Mouse (Mus musculus): ENCODE data around the gene A1bg. TPM values are rescaled to one million over a fixed set of nuclear protein-coding genes. Genes with fewer than 3 reads are reported as not detected.

Gene A1bg
- polyA plus RNA-seq, 1 experiment = not detected

DNA sequence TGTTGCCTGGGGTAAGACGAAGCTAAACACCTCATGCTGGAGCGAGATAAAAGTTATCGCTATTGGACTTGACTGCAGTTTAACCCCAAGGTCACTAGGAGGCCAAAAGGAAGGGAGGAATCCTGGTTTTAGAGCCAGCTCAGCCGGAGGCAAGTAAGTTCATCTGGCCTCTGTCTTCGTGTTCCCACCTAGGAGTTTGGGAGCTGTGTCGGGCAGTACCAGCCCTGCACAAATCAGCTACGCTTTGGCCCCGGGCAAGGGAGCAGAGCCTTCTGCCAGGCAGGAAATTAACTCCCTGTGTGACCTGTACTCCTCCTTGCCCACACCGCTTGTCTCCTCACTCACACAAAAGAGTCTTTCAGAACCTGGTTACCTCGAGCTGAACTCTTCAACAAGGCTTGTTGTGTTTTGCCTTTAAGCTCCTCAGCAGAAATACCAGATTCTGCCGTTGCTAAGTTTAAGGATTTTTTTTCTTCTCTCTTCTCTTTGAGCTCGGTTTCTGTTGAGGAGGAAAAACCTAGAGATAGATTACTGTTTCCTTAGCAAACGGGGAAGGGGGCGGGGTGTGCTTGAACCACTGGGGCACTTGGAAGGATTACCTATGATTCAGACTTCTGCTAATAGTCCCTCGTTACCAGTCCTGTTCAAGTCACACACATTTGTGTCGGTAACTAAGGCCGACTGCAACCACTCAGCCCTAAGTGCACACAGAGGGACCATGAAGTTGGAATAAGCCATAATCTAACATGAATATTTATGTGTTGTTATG is 69.4 kb downstream of the A1bg start, which contains the start of gene Fam84b:
TSS of gene Fam84b (minus strand) at position 548 of the 769 bp plus-strand sequence.
- WGBS = 13% methylated on average over 17 of the region's 17 CpGs
- no peak within 1 kb of the TSS for H3K4me3 ChIP-seq (ENCODE audit: low read depth, low read length)
- H3K27me3 ChIP-seq (ENCODE audit: control insufficient read depth, insufficient read depth, low read length) = no peaks in the 10 kb centered on the region
- no peak for TF ChIP-seq CTCF (IDR thresholded peaks at IDR 0.05; ENCODE audit: extremely low read depth, insufficient read length, insufficient replicate concordance, low read depth, low read length)
- no peak for TF ChIP-seq POLR2A (IDR thresholded peaks at IDR 0.05; ENCODE audit: low read depth, low read length)
- H3K4me1 ChIP-seq (ENCODE audit: control insufficient read depth, insufficient read depth, insufficient read length, low read length) = peaks cover 3% of the 10 kb centered on the region
- no peaks in the 10 kb centered on the region for H3K36me3 ChIP-seq (ENCODE audit: control insufficient read depth, insufficient read depth, low read length)
- no peak within 1 kb of the TSS for H3K27ac ChIP-seq (ENCODE audit: insufficient read depth, low read depth, low read length)

DNA sequence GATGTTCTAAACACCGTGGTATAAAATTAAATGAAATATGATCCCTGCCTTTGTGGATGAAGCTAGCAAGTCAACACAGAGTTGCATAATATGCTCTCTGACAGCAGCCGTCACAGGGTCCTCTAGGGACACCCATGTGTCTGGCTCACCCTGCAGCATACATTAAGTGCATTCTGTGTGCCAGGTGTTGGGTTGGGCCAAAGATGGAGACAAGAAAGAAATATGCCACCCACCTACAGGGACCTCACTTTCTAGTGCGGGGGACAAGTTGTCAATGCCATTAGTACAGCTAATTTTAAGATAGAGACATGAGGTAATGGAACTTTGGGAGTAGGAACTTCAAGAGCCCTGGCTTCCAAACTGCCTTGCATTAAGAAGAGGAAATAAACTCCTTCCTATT is 74.2 kb downstream of the A1bg start:
- Histone ChIP-seq H3K4me3 (ENCODE audit: low read depth, low read length) (no peak overlapping the region), H3K27ac (ENCODE audit: insufficient read depth, low read depth, low read length) (no peak overlapping the region), H3K27me3 (ENCODE audit: control insufficient read depth, insufficient read depth, low read length) (no peaks in the 10 kb centered on the region), H3K36me3 (ENCODE audit: control insufficient read depth, insufficient read depth, low read length) (no peaks in the 10 kb centered on the region), H3K4me1 (ENCODE audit: control insufficient read depth, insufficient read depth, insufficient read length, low read length) (peaks cover 3% of the 10 kb centered on the region)
- TF ChIP-seq CTCF (IDR thresholded peaks at IDR 0.05; ENCODE audit: extremely low read depth, insufficient read length, insufficient replicate concordance, low read depth, low read length) (no peak), POLR2A (IDR thresholded peaks at IDR 0.05; ENCODE audit: low read depth, low read length) (no peak)
- WGBS = 68% methylated on average over 3 of the region's 3 CpGs

Other genes starting within 250 kb of the A1bg start
- 11.8 and 17.3 TPM in 2 replicates for gene Fam84b, start 69.2 kb downstream of the A1bg start, polyA plus RNA-seq (2012; rRNA removed)